Mouse (Mus musculus): Measurements from ENCODE around the gene Med25. TPM values are rescaled to one million over a fixed set of nuclear protein-coding genes. Genes with fewer than 3 reads are reported as not detected.

The Med25 gene
- total and polyA plus RNA-seq, 2 experiments from 2014 or later: 148 to 151 TPM

DNA sequence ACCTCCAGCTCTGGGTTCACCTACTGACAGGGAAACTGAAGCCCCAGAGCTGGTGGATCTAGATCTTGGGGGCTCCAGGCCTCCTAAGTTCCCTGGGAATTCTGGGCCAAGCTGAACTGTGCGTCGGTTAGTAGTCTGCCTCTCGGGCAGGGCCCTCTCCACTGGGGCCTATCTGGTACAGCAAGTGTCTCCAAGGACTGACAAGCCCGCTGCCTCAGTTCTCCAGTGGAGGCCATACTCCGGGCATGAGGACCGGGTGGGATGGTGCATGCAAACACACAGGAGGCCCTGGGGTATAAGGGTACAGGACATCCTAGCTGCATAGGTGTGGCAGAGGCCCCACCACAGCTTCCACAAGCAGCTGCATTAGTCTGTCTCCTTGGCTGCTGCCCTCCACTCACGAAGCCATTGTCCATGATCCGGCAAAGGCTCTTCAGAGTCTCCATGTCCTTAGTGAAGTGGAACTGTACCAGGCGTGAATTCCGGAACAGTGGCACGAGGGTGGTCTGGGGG is 28.5 kb downstream of the Med25 start:
- Histone ChIP-seq H3K4me2 (ENCODE audit: low read depth) (no peak overlapping the region), H3K27me3 (ENCODE audit: insufficient read depth, low read length) (no peaks in the 10 kb centered on the region), H3K4me3 (ENCODE audit: low read depth, low read length) (no peak overlapping the region), H3K9me3 (ENCODE audit: low read length) (no peaks in the 10 kb centered on the region), H3K9ac (no peak overlapping the region), H3K4me1 (ENCODE audit: insufficient read depth) (peaks cover 13% of the 10 kb centered on the region), H3K36me3 (ENCODE audit: insufficient read depth) (peaks cover 52% of the 10 kb centered on the region), H3K27ac (ENCODE audit: low read depth, low read length) (no peak overlapping the region)
- WGBS: 82% methylated on average over 11 of the region's 11 CpGs
- DNase-seq (no peak), ATAC-seq (no peak)
- TF ChIP-seq CTCF (IDR thresholded peaks at IDR 0.05; ENCODE audit: low read depth): no peak

DNA sequence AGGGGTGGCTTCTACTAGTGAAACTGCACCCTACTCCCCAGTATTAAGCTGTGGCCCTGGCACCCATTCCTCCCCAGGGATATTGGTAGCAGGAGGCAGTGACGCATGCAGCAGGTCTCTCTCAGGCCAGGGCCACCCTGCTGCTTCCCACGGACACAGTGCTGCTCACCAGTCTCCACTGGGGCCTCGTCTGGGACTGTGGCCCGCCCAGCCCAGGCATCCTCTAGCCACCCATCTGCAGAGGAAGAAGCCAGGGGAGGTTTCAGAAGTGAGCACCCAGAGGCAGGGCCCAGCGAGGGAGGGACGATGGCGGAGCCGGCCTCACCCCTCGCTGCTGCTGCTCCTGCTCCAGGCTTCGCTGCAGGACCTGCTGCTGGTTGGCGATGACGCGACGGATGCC is 29.3 kb downstream of the Med25 start:
- peaks cover 52% of the 10 kb centered on the region for H3K36me3 ChIP-seq (ENCODE audit: insufficient read depth)
- H3K27me3 ChIP-seq (ENCODE audit: insufficient read depth, low read length): no peaks in the 10 kb centered on the region
- H3K9me3 ChIP-seq (ENCODE audit: low read length): no peaks in the 10 kb centered on the region
- no peak for TF ChIP-seq CTCF (IDR thresholded peaks at IDR 0.05; ENCODE audit: low read depth)
- ATAC-seq (no peak), DNase-seq (no peak)
- H3K27ac ChIP-seq (ENCODE audit: low read depth, low read length): no peak overlapping the region
- no peak overlapping the region for H3K9ac ChIP-seq
- H3K4me3 ChIP-seq (ENCODE audit: low read depth, low read length): no peak overlapping the region
- WGBS: 86% methylated on average over 14 of the region's 14 CpGs
- peaks cover 13% of the 10 kb centered on the region for H3K4me1 ChIP-seq (ENCODE audit: insufficient read depth)
- no peak overlapping the region for H3K4me2 ChIP-seq (ENCODE audit: low read depth)

DNA sequence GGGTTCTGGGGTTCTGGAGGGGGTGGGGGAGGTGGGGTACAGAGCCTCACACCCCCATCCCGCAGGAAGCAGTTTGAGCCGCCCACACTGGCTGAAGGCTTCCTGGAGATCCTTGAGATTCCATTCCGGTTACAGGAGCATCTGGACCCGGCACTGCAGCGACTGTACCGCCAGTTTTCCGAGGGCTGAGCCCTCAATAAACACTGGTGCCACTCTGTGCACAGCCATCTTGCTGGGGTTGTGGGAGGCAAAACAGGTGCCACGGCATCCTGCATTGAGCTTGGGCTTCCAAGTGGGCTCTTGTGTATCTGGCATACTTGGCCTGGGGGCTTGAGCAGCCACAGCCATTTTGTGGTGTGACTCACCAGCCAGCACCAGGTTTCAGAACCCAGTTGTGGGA is 30.1 kb downstream of the Med25 start:
- ATAC-seq (no peak), DNase-seq (no peak)
- Histone ChIP-seq H3K9me3 (ENCODE audit: low read length) (no peaks in the 10 kb centered on the region), H3K4me1 (ENCODE audit: insufficient read depth) (peaks cover 12% of the 10 kb centered on the region), H3K27me3 (ENCODE audit: insufficient read depth, low read length) (no peaks in the 10 kb centered on the region), H3K9ac (no peak overlapping the region), H3K4me3 (ENCODE audit: low read depth, low read length) (no peak overlapping the region), H3K4me2 (ENCODE audit: low read depth) (no peak overlapping the region), H3K36me3 (ENCODE audit: insufficient read depth) (peaks cover 52% of the 10 kb centered on the region), H3K27ac (ENCODE audit: low read depth, low read length) (no peak overlapping the region)
- TF ChIP-seq CTCF (IDR thresholded peaks at IDR 0.05; ENCODE audit: low read depth): no peak
- 76% methylated on average over 8 of the region's 8 CpGs for WGBS

DNA sequence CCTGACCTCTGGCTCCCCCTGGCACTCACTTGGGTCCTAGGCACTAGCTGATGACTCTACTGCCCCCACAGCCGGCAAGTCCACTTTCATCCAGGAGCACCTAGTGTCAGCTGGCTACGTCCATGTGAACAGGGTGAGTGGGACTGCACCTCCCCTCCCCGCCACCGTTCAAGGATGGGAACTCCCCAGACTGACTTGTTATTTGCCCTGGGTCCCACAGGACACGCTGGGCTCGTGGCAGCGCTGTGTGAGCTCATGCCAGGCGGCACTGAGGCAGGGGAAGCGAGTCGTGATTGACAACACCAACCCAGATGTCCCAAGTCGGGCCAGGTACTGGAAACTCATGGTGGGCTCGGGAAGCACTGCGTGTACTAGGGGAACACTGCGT is 31.1 kb downstream of the Med25 start:
- Histone ChIP-seq H3K27me3 (ENCODE audit: insufficient read depth, low read length) (no peaks in the 10 kb centered on the region), H3K4me3 (ENCODE audit: low read depth, low read length) (no peak overlapping the region), H3K4me1 (ENCODE audit: insufficient read depth) (peaks cover 6% of the 10 kb centered on the region), H3K9ac (no peak overlapping the region), H3K9me3 (ENCODE audit: low read length) (no peaks in the 10 kb centered on the region), H3K4me2 (ENCODE audit: low read depth) (no peak overlapping the region), H3K27ac (ENCODE audit: low read depth, low read length) (no peak overlapping the region), H3K36me3 (ENCODE audit: insufficient read depth) (peaks cover 52% of the 10 kb centered on the region)
- DNase-seq (no peak), ATAC-seq (no peak)
- TF ChIP-seq CTCF (IDR thresholded peaks at IDR 0.05; ENCODE audit: low read depth): no peak
- WGBS: 78% methylated on average over 14 of the region's 14 CpGs

DNA sequence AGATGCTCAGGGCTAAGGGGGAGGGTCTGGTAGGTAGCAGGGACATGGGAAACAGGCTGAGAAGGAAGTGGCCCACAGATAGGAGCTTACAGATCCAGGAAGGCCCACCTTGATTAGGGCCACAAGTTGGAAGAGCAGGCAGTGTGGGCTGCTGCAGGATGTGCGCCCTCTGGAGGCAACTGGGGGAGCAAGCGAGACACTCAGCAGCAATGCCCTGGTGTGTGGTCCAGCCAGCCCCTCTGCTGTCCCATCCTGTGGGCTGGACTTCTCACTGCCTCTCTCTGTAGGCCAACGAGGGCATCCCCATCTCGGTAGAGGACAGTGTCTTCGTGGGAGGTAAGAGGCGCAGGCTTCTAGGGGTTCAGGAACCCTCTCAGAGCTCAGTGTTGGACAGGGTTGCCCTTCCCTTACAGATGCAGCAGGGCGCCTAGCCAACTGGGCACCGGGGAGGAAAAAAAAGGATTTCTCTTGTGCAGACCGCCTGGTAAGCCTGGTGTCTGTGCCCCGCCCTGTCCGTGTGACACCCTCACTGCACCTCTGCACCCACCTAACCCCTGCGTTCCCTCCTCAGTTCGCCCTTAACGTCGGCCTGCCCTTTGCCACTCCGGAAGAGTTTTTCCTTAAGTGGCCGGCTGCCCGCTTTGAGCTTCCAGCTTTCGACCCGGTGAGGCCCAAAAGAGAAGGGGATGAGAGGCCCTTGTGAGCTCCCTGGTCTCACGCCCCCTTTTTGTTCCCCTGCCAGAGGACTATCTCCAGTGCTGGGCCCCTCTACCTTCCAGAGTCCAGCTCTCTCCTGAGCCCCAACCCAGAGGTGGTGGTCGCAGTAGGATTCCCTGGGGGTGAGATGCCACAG is 31.7 kb downstream of the Med25 start:
- Histone ChIP-seq H3K27ac (ENCODE audit: low read depth, low read length) (peak overlapping the region; percentile 29; the same call in 1 of the 2 replicates), H3K9me3 (ENCODE audit: low read length) (no peaks in the 10 kb centered on the region), H3K27me3 (ENCODE audit: insufficient read depth, low read length) (no peaks in the 10 kb centered on the region), H3K4me3 (ENCODE audit: low read depth, low read length) (no peak overlapping the region), H3K36me3 (ENCODE audit: insufficient read depth) (peaks cover 52% of the 10 kb centered on the region), H3K9ac (no peak overlapping the region), H3K4me1 (ENCODE audit: insufficient read depth) (peaks cover 6% of the 10 kb centered on the region), H3K4me2 (ENCODE audit: low read depth) (no peak overlapping the region)
- peak; percentile 89 for TF ChIP-seq CTCF (IDR thresholded peaks at IDR 0.05; ENCODE audit: low read depth)
- ATAC-seq: peak; percentile 51
- peak; percentile 75 for DNase-seq
- 53% methylated on average over 22 of the region's 22 CpGs for WGBS

DNA sequence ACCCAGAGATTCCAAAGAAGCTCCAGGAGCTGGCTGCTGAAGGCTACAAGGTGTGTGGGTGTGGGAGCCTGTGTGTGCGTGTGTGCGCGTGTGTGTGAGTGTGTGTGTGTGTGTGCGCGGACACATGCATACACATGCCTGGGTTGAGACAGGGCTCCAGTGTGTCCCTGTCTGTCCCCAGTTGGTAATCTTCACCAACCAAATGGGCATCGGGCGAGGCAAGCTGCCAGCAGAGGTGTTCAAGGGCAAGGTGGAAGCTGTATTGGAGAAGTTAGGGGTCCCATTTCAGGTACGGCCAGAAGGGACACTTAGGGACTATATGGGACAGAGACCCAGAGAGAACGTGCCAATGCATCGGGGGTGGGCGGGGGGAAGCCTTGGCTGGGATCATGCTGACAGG is 32.6 kb downstream of the Med25 start:
- Histone ChIP-seq H3K9ac (no peak overlapping the region), H3K4me1 (ENCODE audit: insufficient read depth) (peaks cover 6% of the 10 kb centered on the region), H3K27me3 (ENCODE audit: insufficient read depth, low read length) (no peaks in the 10 kb centered on the region), H3K27ac (ENCODE audit: low read depth, low read length) (no peak overlapping the region), H3K36me3 (ENCODE audit: insufficient read depth) (peaks cover 43% of the 10 kb centered on the region), H3K4me3 (ENCODE audit: low read depth, low read length) (no peak overlapping the region), H3K4me2 (ENCODE audit: low read depth) (no peak overlapping the region), H3K9me3 (ENCODE audit: low read length) (no peaks in the 10 kb centered on the region)
- no peak for ATAC-seq
- DNase-seq: no peak
- WGBS: 88% methylated on average over 11 of the region's 11 CpGs
- TF ChIP-seq CTCF (IDR thresholded peaks at IDR 0.05; ENCODE audit: low read depth): no peak

DNA sequence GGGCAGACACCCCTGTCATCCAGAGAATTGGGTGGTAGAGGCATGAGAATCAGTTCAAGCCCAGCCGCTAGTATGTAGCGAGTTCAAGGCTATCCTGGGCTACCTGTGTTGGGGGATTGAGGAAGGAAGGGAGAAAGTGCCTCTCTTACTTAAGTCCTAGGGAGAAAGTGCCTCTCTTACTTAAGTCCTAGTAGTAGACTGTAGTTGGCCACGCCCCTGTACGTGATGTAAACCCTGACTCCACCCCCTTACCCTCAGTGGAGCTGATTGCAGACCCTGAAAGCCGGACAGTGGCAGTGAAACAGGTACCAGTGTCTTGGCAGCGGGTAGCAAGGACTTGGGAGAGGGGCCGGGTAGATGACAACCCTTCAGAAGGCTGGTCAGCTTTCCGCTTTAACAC is 34.6 kb downstream of the Med25 start:
- H3K27ac ChIP-seq (ENCODE audit: low read depth, low read length): peak overlapping the region; percentile 90; the same call in 1 of the 2 replicates
- no peak for DNase-seq

More for the DNA sequence above, 34.6 kb downstream of the Med25 start:
- 29% methylated on average over 8 of the region's 8 CpGs for WGBS
- Histone ChIP-seq H3K9ac (peak overlapping the region; percentile 85), H3K27me3 (ENCODE audit: insufficient read depth, low read length) (no peaks in the 10 kb centered on the region), H3K4me3 (ENCODE audit: low read depth, low read length) (peak overlapping the region; percentile 66), H3K9me3 (ENCODE audit: low read length) (no peaks in the 10 kb centered on the region), H3K36me3 (ENCODE audit: insufficient read depth) (peaks cover 27% of the 10 kb centered on the region), H3K4me1 (ENCODE audit: insufficient read depth) (peaks cover 6% of the 10 kb centered on the region), H3K4me2 (ENCODE audit: low read depth) (peak overlapping the region; percentile 88)
- no peak for ATAC-seq
- no peak for TF ChIP-seq CTCF (IDR thresholded peaks at IDR 0.05; ENCODE audit: low read depth)

Data from forebrain, postnatal 0 days (tissue).